Mouse (Mus musculus): ENCODE results near the gene Tgfbr2.
"Not testable (repeated sequence)": the region's sequence is repeated elsewhere in the genome, so short reads cannot be mapped to it uniquely, and the experiment has no call there.

Gene Tgfbr2

DNA sequence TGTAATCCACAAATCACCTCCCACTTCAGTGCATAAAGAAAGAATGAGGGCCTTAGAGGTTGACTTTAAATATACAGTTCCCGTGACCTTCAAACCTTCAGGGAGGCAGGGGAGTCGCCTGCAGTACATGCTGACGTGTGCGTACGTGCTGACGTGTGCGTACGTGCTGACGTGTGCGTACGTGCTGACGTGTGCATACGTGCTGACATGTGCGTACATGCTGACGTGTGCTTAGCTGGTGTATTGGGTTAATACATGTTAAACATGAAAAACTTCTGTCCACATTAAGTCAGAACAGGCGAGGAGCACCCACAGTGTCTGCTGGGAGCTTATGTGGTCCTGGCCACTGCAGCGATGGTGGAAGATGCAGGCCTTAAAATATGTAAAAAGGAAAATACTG lies 110.4 kb downstream of the Tgfbr2 start:
- DNase-seq (ENCODE audit: low spot score): no peak

DNA sequence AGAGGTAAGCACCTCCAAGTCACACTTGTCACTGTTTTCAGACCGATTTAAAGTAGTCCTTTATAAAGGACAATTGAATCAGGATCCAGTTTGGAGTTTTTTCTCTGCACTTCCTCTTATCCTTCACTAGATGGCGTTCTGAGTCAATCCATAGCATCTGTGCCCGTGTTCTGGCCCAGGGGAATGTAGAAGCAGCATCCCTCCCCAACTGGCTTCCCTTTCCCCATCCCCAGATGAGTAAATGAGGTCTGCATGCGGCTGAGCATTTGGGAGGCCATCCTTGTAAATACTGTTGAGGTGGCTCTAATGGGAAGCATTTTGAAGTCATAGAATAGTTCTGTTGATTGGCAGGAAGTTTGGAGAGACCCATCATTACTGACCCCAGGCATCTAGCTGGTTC lies 114.5 kb downstream of the Tgfbr2 start:
- no peak for DNase-seq (ENCODE audit: low spot score)

DNA sequence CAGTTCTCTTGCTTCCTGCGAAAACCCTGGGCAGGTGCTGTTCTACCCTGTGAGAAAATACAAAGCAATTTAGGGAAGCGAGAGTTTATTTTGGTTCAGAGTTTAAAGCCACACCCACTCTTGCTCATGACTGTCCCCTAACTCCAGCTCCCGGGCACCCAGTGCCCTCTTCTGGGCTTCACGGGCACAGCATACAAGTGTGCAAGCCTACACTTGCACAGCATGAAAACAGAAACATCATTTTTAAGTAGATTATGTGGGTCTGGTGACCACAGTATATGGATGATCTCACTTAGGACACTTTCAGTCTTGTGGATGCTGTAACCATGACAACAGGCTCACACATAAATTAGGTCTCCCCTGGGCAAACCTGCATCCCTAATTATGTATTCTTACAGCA lies 116.0 kb downstream of the Tgfbr2 start:
- no peak for DNase-seq (ENCODE audit: low spot score)

DNA sequence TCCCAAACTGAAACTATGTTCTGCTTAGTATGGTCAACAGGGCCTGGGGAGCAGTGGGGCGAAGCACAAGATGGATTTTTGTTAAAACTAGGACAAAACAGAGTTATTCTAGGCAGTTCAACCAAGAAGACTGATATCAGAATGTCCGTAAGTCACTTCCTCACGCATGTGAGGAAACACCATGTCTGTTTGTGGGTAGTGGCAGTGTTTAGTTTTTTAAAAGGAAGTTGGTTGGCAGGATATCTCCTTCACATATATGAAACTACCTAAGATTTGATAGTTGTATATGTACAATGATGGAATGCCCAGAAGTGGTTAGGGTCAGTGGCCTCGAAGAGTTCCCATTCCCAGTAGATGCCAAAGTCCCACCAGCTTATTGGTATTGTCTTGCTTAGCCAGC lies 116.7 kb downstream of the Tgfbr2 start:
- no peak for DNase-seq (ENCODE audit: low spot score)

DNA sequence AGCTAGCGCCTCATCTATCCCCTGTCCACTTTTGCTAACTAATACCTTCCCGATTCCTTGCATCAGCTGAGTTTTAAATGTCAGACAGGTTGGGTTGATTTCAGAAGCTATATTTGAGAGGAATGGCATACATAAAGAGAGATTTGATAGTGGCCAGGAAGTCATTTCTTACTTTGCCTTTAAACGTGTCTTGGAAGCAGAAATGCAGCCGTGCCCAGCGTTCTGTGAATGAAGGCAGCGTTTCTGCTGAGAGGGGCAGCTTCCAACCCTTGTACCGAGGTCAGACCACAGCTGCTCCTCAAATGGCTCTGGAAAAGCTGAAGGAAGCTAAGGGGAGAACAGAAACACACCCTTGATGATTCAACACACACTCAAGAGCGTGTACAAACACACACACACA lies 121.2 kb downstream of the Tgfbr2 start:
- DNase-seq (ENCODE audit: low spot score): no peak

DNA sequence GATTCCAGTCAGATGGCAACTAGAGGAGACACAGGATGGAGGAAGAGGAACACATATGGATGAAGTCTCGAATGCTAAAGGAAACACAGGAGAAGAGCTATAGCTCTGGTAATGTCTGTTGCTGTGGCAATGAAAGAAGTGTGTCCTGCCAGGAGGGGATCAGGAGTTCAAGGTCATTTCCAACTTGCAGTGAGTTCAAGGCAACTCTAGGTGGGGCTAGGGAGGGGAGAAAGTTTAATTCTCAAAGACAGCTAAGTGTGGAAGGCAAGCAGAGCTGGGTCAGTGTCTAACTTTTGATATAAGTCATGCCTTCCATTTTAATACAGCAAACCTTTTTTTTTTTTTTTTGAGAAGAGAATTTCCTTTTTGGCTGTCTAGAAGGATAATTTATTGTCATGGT lies 125.2 kb downstream of the Tgfbr2 start:
- DNase-seq (ENCODE audit: low spot score): no peak

DNA sequence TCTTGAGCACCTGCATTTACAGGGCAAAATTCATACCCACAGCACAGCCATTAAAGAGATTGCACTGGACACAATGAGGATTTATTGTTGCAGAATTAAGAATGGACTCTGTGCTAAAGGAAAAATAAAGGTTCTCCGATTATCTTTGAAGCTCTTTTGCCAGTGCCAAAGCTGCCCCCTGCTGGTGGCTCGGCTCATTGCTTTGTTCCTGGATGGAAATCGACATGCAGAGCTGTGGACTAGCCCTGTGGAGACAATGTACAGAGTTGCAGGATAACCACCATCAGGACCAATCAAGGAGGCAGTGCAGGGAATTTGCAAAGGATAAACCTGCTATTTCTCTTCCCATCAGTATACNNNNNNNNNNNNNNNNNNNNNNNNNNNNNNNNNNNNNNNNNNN lies 133.4 kb downstream of the Tgfbr2 start:
- peak; percentile 81 for DNase-seq (ENCODE audit: low spot score)

DNA sequence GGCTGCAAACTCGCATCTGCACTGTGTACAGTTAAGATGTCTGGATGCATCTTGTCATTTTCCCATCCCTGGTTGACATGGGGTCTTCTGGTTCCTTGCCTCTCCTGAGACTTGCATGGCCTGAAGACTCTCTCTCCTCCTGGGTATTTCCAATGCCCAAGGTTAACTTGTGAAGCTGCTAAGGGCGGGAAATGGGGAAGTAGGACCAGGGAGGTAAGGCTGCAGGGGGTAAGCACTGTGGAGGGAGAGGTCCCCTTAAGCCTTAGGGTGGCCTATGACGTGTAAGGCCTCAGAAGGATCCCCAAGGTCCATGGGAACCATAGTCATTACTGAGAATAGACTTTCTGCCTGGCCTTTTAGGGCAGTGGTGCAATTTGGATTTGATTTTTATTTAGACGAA lies 133.8 kb downstream of the Tgfbr2 start:
- no peak for DNase-seq (ENCODE audit: low spot score)

DNA sequence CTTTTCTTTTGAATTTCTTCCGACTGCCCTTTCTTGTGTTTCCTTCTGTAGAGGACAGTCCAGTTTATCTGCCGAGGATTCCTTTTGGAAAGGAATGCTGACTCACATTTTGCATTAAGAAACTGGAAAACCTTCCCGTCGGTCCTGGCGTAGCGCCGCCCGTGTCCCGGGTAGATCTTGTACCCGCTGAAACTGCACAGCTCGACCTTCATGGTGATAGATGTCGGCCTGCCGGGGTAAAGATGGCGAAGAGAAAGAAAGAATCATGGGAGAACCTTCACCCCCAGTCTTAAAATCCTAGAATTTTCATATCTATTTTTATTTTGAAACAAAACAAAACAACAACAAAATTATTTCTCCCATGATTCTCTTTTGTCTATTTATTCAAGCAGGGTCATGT lies 134.3 kb downstream of the Tgfbr2 start:
- not testable (repeated sequence) for DNase-seq (ENCODE audit: low spot score)

DNA sequence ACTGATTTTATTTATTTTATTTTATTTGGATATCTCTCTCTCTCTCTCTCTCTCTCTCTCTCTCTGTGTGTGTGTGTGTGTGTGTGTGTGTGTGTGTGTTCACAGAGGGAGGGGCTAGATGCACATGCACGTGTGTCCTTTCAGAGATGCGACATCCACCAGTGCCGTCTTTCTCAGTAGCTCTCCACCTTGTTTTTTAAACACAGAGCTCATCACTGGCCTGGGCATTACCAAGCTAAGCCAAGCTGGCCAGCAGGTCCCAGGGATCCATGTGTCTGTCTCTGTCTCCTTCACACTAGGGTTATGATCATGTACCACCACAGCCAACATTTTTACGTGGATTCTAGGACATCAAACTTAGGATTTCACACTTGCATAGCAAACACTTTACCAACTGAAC lies 135.2 kb downstream of the Tgfbr2 start:
- no peak for DNase-seq (ENCODE audit: low spot score)

DNA sequence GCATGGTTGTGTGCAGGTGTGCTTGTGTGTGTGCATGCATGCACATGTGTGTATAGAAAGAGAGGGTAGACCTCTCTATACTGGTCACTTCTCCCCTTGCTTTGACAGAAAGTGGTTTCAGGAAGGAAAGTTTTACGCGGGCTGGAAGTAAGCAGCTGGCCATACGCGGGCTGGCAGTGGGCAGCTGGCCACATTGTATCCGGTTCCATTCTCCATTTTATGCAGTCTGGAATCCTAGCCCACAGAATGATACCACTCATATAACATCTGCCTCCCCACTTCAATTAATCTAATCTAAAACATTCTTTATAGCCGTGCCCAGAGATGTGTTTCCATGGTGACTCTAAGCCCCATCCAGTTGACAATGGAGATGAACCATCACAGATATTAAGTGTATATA lies 136.9 kb downstream of the Tgfbr2 start:
- DNase-seq (ENCODE audit: low spot score): no peak

All from layer of hippocampus, adult 9-10 months (tissue).